Mouse (Mus musculus) bone marrow, adult 2 months (tissue): ENCODE measurements around the gene B3galt6.

ENCODE experiments used
- CTCF ChIP-seq: fragments of 200-500 bp; IDR thresholded peaks from 2 replicates; pipeline ENCODE4 v1.5.1; 2011; ENCODE audit warnings: low read length, control low read depth; ENCODE audit not compliant: control insufficient read depth, insufficient read depth
- POLR2A ChIP-seq: fragments of 200-500 bp; IDR thresholded peaks from 2 replicates; pipeline ENCODE4 v1.6.1; 2011; ENCODE audit warnings: low read depth, mild to moderate bottlenecking, control low read depth, low read length, borderline replicate concordance; ENCODE audit not compliant: control insufficient read depth

DNA sequence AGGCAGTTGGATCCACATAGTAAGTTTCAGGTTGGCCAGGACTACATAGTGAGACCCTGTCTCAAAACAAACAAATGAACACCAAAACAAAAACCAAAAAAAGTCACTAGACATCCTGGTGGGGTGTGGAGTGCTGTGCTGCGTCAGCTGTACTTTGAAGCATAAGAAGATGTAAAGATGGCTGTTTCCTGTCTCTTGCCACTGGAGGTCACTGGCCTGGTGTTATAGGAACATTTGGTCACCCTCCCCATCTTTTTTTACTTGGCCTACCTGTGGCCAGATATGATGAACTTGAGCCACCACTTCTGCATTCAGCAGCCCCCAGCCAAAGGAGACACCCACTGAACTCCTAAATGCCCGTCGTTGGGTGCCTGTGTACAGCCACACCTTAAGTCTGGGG lies 28.9 kb upstream of the B3galt6 start:
- TF ChIP-seq CTCF, result no peak
- TF ChIP-seq POLR2A, result no peak
